Mouse (Mus musculus): ENCODE data around the gene Ppp1r10. TPM values are rescaled to one million over a fixed set of nuclear protein-coding genes. Genes with fewer than 3 reads are reported as not detected.
A peak's percentile ranks its signal among the peaks of the same experiment; 100 is the strongest.

Ppp1r10 gene
- 42.4 and 43.7 TPM in 2 replicates for polyA plus RNA-seq (2015; fragmentation: Nextera tagmentation; extraction: Ambion mirVana)

GRCm38 (mm10) chr17:35916297-35917142 is at the start of gene Ppp1r10, which contains the start of gene Mrps18b:
TSS of gene Ppp1r10 (plus strand) at chr17:35916434.
TSS of gene Mrps18b (minus strand) at chr17:35916389.
- ATAC-seq (ENCODE audit: low FRiP score, low read depth), result peak; percentile 96
- Histone ChIP-seq H3K9me3 (no peaks in the 10 kb centered on the region), H3K27me3 (no peaks in the 10 kb centered on the region), H3K4me3 (peak within 1 kb of the TSS; percentile 79), H3K4me1 (peaks cover 32% of the 10 kb centered on the region), H3K9ac (peak within 1 kb of the TSS; percentile 95), H3K4me2 (replicated peaks) (peak within 1 kb of the TSS; percentile 95), H3K27ac (peak within 1 kb of the TSS; percentile 98), H3K36me3 (peaks cover 35% of the 10 kb centered on the region)
- WGBS, result under 1% methylated on average over 83 of the region's 83 CpGs

GRCm38 (mm10) chr17:35866911-35867890 is 49.0 kb upstream of the Ppp1r10 start:
- 8% methylated on average over 26 of the region's 26 CpGs for WGBS
- peaks cover 54% of the 10 kb centered on the region for H3K4me1 ChIP-seq
- peaks cover 15% of the 10 kb centered on the region for H3K36me3 ChIP-seq
- no peak for ATAC-seq (ENCODE audit: low FRiP score, low read depth)
- no peaks in the 10 kb centered on the region for H3K27me3 ChIP-seq
- peak overlapping the region; percentile 86 for H3K9ac ChIP-seq
- peak overlapping the region; percentile 63 for H3K4me3 ChIP-seq
- H3K27ac ChIP-seq, result peak overlapping the region; percentile 95
- H3K9me3 ChIP-seq, result no peaks in the 10 kb centered on the region
- peak overlapping the region; percentile 99 for H3K4me2 ChIP-seq (replicated peaks)

GRCm38 (mm10) chr17:35868165-35868820 is 47.9 kb upstream of the Ppp1r10 start:
- Histone ChIP-seq H3K27me3 (no peaks in the 10 kb centered on the region), H3K4me2 (replicated peaks) (peak overlapping the region; percentile 99), H3K9me3 (no peaks in the 10 kb centered on the region), H3K4me3 (peak overlapping the region; percentile 63), H3K4me1 (peaks cover 62% of the 10 kb centered on the region), H3K27ac (peak overlapping the region; percentile 95), H3K9ac (peak overlapping the region; percentile 86), H3K36me3 (peaks cover 21% of the 10 kb centered on the region)
- no peak for ATAC-seq (ENCODE audit: low FRiP score, low read depth)
- 24% methylated on average over 17 of the region's 17 CpGs for WGBS

GRCm38 (mm10) chr17:35868961-35869345 is 47.3 kb upstream of the Ppp1r10 start:
- WGBS, result 3% methylated on average over 7 of the region's 7 CpGs
- Histone ChIP-seq H3K9ac (peak overlapping the region; percentile 86), H3K4me1 (peaks cover 69% of the 10 kb centered on the region), H3K9me3 (no peaks in the 10 kb centered on the region), H3K27ac (peak overlapping the region; percentile 6), H3K27me3 (no peaks in the 10 kb centered on the region), H3K36me3 (peaks cover 22% of the 10 kb centered on the region), H3K4me3 (peak overlapping the region; percentile 63), H3K4me2 (replicated peaks) (peak overlapping the region; percentile 99)
- ATAC-seq (ENCODE audit: low FRiP score, low read depth), result no peak

GRCm38 (mm10) chr17:35869346-35870067 is 46.7 kb upstream of the Ppp1r10 start:
- no peak for ATAC-seq (ENCODE audit: low FRiP score, low read depth)
- H3K9me3 ChIP-seq, result no peaks in the 10 kb centered on the region
- H3K36me3 ChIP-seq, result peaks cover 26% of the 10 kb centered on the region
- peak overlapping the region; percentile 86 for H3K9ac ChIP-seq
- H3K27ac ChIP-seq, result peak overlapping the region; percentile 6; the same call in 1 of the 2 replicates
- H3K4me1 ChIP-seq, result peaks cover 65% of the 10 kb centered on the region
- peak overlapping the region; percentile 63 for H3K4me3 ChIP-seq
- no peaks in the 10 kb centered on the region for H3K27me3 ChIP-seq
- H3K4me2 ChIP-seq (replicated peaks), result peak overlapping the region; percentile 99
- WGBS, result 4% methylated on average over 7 of the region's 7 CpGs

GRCm38 (mm10) chr17:35870151-35870883 is 45.9 kb upstream of the Ppp1r10 start:
- peak overlapping the region; percentile 6; the same call in 1 of the 2 replicates for H3K27ac ChIP-seq
- H3K36me3 ChIP-seq, result peaks cover 34% of the 10 kb centered on the region
- H3K4me1 ChIP-seq, result peaks cover 58% of the 10 kb centered on the region
- H3K4me2 ChIP-seq (replicated peaks), result peak overlapping the region; percentile 99
- WGBS, result 63% methylated on average over 9 of the region's 9 CpGs
- no peaks in the 10 kb centered on the region for H3K27me3 ChIP-seq
- peak overlapping the region; percentile 63 for H3K4me3 ChIP-seq
- no peaks in the 10 kb centered on the region for H3K9me3 ChIP-seq
- no peak for ATAC-seq (ENCODE audit: low FRiP score, low read depth)
- peak overlapping the region; percentile 86 for H3K9ac ChIP-seq

- peak overlapping the region; percentile 99 for H3K4me2 ChIP-seq (replicated peaks)
- H3K36me3 ChIP-seq, result peaks cover 39% of the 10 kb centered on the region
- peak overlapping the region; percentile 63 for H3K4me3 ChIP-seq
- peak overlapping the region; percentile 6; the same call in 1 of the 2 replicates for H3K27ac ChIP-seq
- peaks cover 58% of the 10 kb centered on the region for H3K4me1 ChIP-seq
- H3K9ac ChIP-seq, result no peak overlapping the region
- no peak for ATAC-seq (ENCODE audit: low FRiP score, low read depth)
- H3K9me3 ChIP-seq, result no peaks in the 10 kb centered on the region
- no peaks in the 10 kb centered on the region for H3K27me3 ChIP-seq
- WGBS, result 85% methylated on average over 8 of the region's 8 CpGs
Measured at GRCm38 (mm10) chr17:35870884-35871696, 45.1 kb upstream of the Ppp1r10 start.

- Histone ChIP-seq H3K9me3 (no peaks in the 10 kb centered on the region), H3K27me3 (no peaks in the 10 kb centered on the region), H3K4me3 (no peak overlapping the region), H3K27ac (no peak overlapping the region), H3K36me3 (peaks cover 40% of the 10 kb centered on the region), H3K9ac (peak overlapping the region; percentile 13; the same call in 1 of the 2 replicates), H3K4me2 (replicated peaks) (peak overlapping the region; percentile 12; the same call in 1 of the 2 replicates), H3K4me1 (peaks cover 36% of the 10 kb centered on the region)
- 32% methylated on average over 21 of the region's 21 CpGs for WGBS
- peak; percentile 65 for ATAC-seq (ENCODE audit: low FRiP score, low read depth)
Measured at GRCm38 (mm10) chr17:35873774-35874519, 42.3 kb upstream of the Ppp1r10 start.

- Histone ChIP-seq H3K4me1 (peaks cover 29% of the 10 kb centered on the region), H3K36me3 (peaks cover 40% of the 10 kb centered on the region), H3K9ac (no peak overlapping the region), H3K4me2 (replicated peaks) (no peak overlapping the region), H3K27ac (no peak overlapping the region), H3K4me3 (no peak overlapping the region), H3K27me3 (no peaks in the 10 kb centered on the region), H3K9me3 (no peaks in the 10 kb centered on the region)
- no peak for ATAC-seq (ENCODE audit: low FRiP score, low read depth)
- WGBS, result 93% methylated on average over 6 of the region's 6 CpGs
Measured at GRCm38 (mm10) chr17:35874721-35875120, 41.5 kb upstream of the Ppp1r10 start.
